Mouse (Mus musculus): Measurements from ENCODE around the gene Txndc5. TPM values are rescaled to one million over a fixed set of nuclear protein-coding genes. Genes with fewer than 3 reads are reported as not detected.
A peak's percentile ranks its signal among the peaks of the same experiment; 100 is the strongest.

The Txndc5 gene
- total and polyA plus RNA-seq, 2 experiments from 2014 or later = 81.0 to 92.2 TPM

DNA sequence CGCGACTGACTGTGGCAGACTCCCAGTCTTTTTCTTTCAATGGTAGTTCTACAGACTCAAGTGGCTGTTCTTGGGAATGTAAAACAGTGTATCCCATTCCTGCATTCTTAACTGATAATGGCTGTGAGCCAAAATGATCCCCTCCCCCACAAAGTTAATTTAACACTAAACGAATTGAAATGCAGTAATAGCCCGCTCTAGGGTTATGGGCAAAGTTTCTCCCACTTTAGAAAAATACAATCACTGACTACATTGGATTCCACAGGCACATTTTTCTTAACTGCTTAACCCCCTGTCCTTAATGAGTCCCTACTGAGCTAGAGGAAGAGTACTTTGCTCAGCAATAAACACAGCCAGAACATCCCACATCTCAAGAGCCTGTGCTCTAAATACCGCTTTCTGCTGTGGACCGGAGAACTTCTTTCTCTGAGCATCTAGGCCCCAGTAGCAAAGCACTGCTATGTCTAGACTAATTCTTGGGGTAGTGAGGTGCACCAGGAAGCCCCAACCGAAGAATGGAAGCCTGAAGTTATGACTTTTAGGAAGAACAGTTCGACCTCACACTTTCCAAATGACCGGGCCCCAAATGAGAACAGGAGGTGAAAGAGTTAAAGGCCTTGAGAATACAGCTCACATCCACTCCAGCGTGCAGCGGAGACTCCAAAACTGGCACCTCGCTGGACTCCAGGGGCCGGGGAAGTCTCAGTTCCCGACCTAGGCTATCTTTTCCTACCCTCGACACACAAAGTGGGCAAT, 1.4 kb downstream of the Txndc5 start:
- H3K4me1 ChIP-seq (ENCODE audit: insufficient read depth, low read length) = peaks cover 14% of the 10 kb centered on the region; the same call in 1 of the 2 replicates
- no peaks in the 10 kb centered on the region for H3K27me3 ChIP-seq (ENCODE audit: insufficient read depth, low read length)
- H3K4me2 ChIP-seq (ENCODE audit: low read depth, low read length) = peak overlapping the region; percentile 91
- TF ChIP-seq CTCF (IDR thresholded peaks at IDR 0.05; ENCODE audit: low read depth) = no peak
- H3K4me3 ChIP-seq (ENCODE audit: low read length) = peak overlapping the region; percentile 62
- peak; percentile 30 for ATAC-seq
- 8% methylated on average over 15 of the region's 15 CpGs for WGBS
- peak overlapping the region; percentile 79 for H3K9ac ChIP-seq (replicated peaks; ENCODE audit: low read length)
- DNase-seq (ENCODE audit: low spot score) = peak; percentile 63
- 0 out of 2 replicates have a peak, but pooled peaks cover 3% of the 10 kb centered on the region for H3K36me3 ChIP-seq (ENCODE audit: insufficient read depth, low read length)
- H3K9me3 ChIP-seq (ENCODE audit: low read length) = no peaks in the 10 kb centered on the region
- peak overlapping the region; percentile 83 for H3K27ac ChIP-seq

DNA sequence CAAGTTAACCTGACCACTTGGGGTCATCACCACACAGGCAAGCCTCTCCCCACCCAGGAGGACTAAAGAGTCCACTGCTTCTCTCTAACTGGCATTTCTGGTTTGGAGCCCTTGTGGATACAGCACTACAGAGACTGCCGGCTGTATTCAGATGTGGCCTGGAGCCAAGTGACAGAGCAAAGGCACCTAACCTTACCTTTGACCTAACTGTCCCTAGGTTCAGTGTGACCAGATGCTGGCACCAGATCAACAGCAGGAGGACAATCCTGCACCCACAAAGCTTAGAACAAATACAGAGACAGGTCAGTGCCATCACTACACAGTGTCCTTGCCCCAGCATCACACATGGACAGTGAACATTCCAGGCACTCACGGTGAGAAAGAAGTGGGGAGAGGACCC, 2.5 kb downstream of the Txndc5 start:
- Histone ChIP-seq H3K4me3 (ENCODE audit: low read length) (no peak overlapping the region), H3K9me3 (ENCODE audit: low read length) (no peaks in the 10 kb centered on the region), H3K27ac (no peak overlapping the region), H3K4me1 (ENCODE audit: insufficient read depth, low read length) (peaks cover 14% of the 10 kb centered on the region; the same call in 1 of the 2 replicates), H3K9ac (replicated peaks; ENCODE audit: low read length) (no peak overlapping the region), H3K4me2 (ENCODE audit: low read depth, low read length) (peak overlapping the region; percentile 91), H3K36me3 (ENCODE audit: insufficient read depth, low read length) (0 out of 2 replicates have a peak, but pooled peaks cover 3% of the 10 kb centered on the region), H3K27me3 (ENCODE audit: insufficient read depth, low read length) (no peaks in the 10 kb centered on the region)
- DNase-seq (ENCODE audit: low spot score) (no peak), ATAC-seq (no peak)
- no peak for TF ChIP-seq CTCF (IDR thresholded peaks at IDR 0.05; ENCODE audit: low read depth)
- WGBS = 69% methylated on average over 2 of the region's 2 CpGs

DNA sequence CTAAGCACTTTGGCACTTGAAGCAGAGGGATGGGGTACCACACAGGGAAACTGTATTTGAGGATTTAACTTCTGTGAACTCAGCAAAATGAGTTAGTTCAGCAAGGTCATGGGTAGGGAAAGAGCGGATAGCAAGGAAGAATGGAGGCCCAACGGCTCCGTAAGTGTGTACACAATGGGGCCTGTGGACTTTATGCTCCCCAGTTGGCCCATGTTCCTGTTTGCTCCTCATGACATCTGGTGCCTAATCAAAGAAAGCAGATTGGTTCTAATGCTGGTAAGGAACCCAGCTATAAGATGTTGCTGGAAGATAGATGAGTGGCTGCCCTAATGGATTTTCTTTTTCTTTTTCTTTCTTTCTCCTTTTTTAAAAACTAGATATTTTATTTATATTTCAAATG, 3.4 kb downstream of the Txndc5 start:
- DNase-seq (ENCODE audit: low spot score) = no peak
- WGBS = 80% methylated on average over 3 of the region's 3 CpGs
- no peak for TF ChIP-seq CTCF (IDR thresholded peaks at IDR 0.05; ENCODE audit: low read depth)
- Histone ChIP-seq H3K27ac (no peak overlapping the region), H3K4me3 (ENCODE audit: low read length) (no peak overlapping the region), H3K9me3 (ENCODE audit: low read length) (no peaks in the 10 kb centered on the region), H3K4me2 (ENCODE audit: low read depth, low read length) (no peak overlapping the region), H3K9ac (replicated peaks; ENCODE audit: low read length) (no peak overlapping the region), H3K36me3 (ENCODE audit: insufficient read depth, low read length) (0 out of 2 replicates have a peak, but pooled peaks cover 3% of the 10 kb centered on the region), H3K27me3 (ENCODE audit: insufficient read depth, low read length) (no peaks in the 10 kb centered on the region), H3K4me1 (ENCODE audit: insufficient read depth, low read length) (peaks cover 14% of the 10 kb centered on the region; the same call in 1 of the 2 replicates)
- no peak for ATAC-seq

DNA sequence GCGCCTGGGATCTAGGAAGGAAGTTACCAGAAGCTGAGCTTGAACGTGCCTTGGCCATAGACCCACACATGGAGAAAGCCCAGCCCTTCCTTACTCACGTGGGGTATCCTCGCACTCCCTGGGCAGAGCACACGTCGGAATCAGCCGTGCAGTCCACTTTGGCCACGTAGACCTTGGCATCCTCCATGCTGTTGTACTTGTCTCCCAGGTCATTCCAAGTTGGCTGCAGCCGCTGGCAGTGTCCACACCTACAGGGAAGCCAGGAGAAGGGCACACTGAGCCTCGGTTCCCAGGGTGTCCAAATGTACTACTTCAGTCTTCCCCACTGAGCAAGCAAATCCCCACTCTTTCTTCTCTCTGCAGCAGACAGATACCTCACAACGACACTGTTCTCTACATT, 5.4 kb downstream of the Txndc5 start:
- ATAC-seq (no peak), DNase-seq (ENCODE audit: low spot score) (no peak)
- TF ChIP-seq CTCF (IDR thresholded peaks at IDR 0.05; ENCODE audit: low read depth) = no peak
- no peak overlapping the region for H3K27ac ChIP-seq
- H3K4me1 ChIP-seq (ENCODE audit: insufficient read depth, low read length) = peaks cover 9% of the 10 kb centered on the region; the same call in 1 of the 2 replicates
- H3K27me3 ChIP-seq (ENCODE audit: insufficient read depth, low read length) = no peaks in the 10 kb centered on the region
- 90% methylated on average over 11 of the region's 11 CpGs for WGBS
- no peaks in the 10 kb centered on the region for H3K9me3 ChIP-seq (ENCODE audit: low read length)
- no peak overlapping the region for H3K9ac ChIP-seq (replicated peaks; ENCODE audit: low read length)
- peaks cover 13% of the 10 kb centered on the region; the same call in 1 of the 2 replicates for H3K36me3 ChIP-seq (ENCODE audit: insufficient read depth, low read length)
- H3K4me3 ChIP-seq (ENCODE audit: low read length) = no peak overlapping the region
- no peak overlapping the region for H3K4me2 ChIP-seq (ENCODE audit: low read depth, low read length)

DNA sequence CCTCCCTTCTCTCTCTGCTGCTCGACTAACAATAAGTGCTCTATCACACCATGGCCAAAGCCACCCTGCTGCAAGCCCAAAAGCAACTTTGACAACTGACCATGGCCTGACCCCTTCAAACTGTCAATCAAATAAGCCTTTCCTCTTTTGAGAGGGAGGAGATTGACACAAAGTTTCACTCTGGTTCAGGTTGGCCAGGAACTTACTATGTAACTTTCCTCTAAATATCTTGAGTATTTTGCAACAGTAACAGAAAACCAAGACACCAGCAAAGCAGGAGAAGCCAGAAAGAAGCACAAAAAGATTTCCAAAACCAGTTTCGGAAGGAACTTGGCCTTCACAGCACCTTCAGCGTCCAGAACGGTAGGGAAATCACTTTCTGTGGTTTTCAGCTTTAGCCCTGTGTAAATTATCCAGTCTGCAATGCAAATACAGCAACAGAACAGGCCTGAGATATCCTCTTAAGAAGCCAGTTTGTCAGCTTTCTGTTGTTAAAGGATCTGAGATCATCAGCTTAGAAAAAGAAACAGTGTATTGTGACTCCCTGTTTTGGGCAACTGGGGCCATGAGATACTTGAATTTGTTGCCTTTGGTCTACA, 6.5 kb downstream of the Txndc5 start:
- no peak for ATAC-seq
- Histone ChIP-seq H3K9me3 (ENCODE audit: low read length) (no peaks in the 10 kb centered on the region), H3K4me1 (ENCODE audit: insufficient read depth, low read length) (peaks cover 6% of the 10 kb centered on the region; the same call in 1 of the 2 replicates), H3K4me2 (ENCODE audit: low read depth, low read length) (no peak overlapping the region), H3K36me3 (ENCODE audit: insufficient read depth, low read length) (peaks cover 21% of the 10 kb centered on the region; the same call in 1 of the 2 replicates), H3K9ac (replicated peaks; ENCODE audit: low read length) (no peak overlapping the region), H3K4me3 (ENCODE audit: low read length) (no peak overlapping the region), H3K27ac (no peak overlapping the region), H3K27me3 (ENCODE audit: insufficient read depth, low read length) (no peaks in the 10 kb centered on the region)
- no peak for TF ChIP-seq CTCF (IDR thresholded peaks at IDR 0.05; ENCODE audit: low read depth)
- no peak for DNase-seq (ENCODE audit: low spot score)
- 79% methylated on average over 4 of the region's 4 CpGs for WGBS

DNA sequence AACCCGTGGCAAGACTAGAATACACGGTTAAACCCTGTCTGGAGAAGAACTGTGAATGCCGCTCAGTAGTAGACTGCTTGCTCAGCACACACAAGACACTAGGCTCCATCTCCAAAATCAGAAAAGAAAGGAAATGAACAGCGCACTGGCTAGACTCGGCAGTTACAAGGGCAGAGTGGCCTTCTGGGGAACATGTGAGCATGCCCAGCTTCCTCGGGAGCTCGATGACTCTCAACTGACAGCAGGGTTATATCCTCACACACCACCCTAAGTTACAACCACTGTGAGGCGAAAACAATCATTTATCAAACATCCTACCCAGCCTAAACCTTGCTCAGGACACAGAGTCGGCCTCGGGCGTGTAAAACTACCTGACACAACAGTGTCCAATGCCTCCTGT, 8.3 kb downstream of the Txndc5 start:
- Histone ChIP-seq H3K4me2 (ENCODE audit: low read depth, low read length) (no peak overlapping the region), H3K9ac (replicated peaks; ENCODE audit: low read length) (no peak overlapping the region), H3K27me3 (ENCODE audit: insufficient read depth, low read length) (no peaks in the 10 kb centered on the region), H3K9me3 (ENCODE audit: low read length) (no peaks in the 10 kb centered on the region), H3K4me1 (ENCODE audit: insufficient read depth, low read length) (no peaks in the 10 kb centered on the region), H3K4me3 (ENCODE audit: low read length) (no peak overlapping the region), H3K36me3 (ENCODE audit: insufficient read depth, low read length) (peaks cover 31% of the 10 kb centered on the region; the same call in 1 of the 2 replicates), H3K27ac (no peak overlapping the region)
- no peak for ATAC-seq
- whole genome bisulfite sequencing = 94% methylated on average over 11 of the region's 11 CpGs
- TF ChIP-seq CTCF (IDR thresholded peaks at IDR 0.05; ENCODE audit: low read depth) = no peak
- no peak for DNase-seq (ENCODE audit: low spot score)

Measured in hindbrain, postnatal 0 days (tissue).